In genomic region chr5:111418202-111419120, GRCm38 (mm10) we compare ENCODE assay signal across 7 mouse cellular contexts. TPM values are rescaled to one million over a fixed set of nuclear protein-coding genes. Genes with fewer than 3 reads are reported as not detected.
DNase-seq lines count a peak whose midpoint lies in the region; ATAC-seq lines count a peak whose summit lies in the region.

No protein-coding gene starts in this region.

- no peaks in the 10 kb centered on the region for H3K9me3 ChIP-seq in forebrain, embryonic 13.5 days (replicated peaks)
- H3K9me3 ChIP-seq in intestine, embryonic 14.5 days (ENCODE audit: control insufficient read depth, low read length): no peaks in the 10 kb centered on the region
- H3K9me3 ChIP-seq in midbrain, embryonic 10.5 days (replicated peaks): no peaks in the 10 kb centered on the region

- H3K36me3 ChIP-seq in forebrain, embryonic 13.5 days (ENCODE audit: poor library complexity, severe bottlenecking): peaks cover 48% of the 10 kb centered on the region
- peaks cover 22% of the 10 kb centered on the region for H3K36me3 ChIP-seq in intestine, embryonic 14.5 days (ENCODE audit: control insufficient read depth, insufficient read depth, low read length)
- H3K36me3 ChIP-seq in midbrain, embryonic 10.5 days: peaks cover 51% of the 10 kb centered on the region

- peaks cover 60% of the 10 kb centered on the region for H3K4me1 ChIP-seq in forebrain, embryonic 13.5 days
- H3K4me1 ChIP-seq in intestine, embryonic 14.5 days (replicated peaks; ENCODE audit: control insufficient read depth, insufficient read depth, low read length): peaks cover 50% of the 10 kb centered on the region
- peaks cover 84% of the 10 kb centered on the region for H3K4me1 ChIP-seq in midbrain, embryonic 10.5 days

- peak overlapping the region; percentile 99 for H3K27ac ChIP-seq in forebrain, embryonic 13.5 days
- no peak overlapping the region for H3K27ac ChIP-seq in intestine, embryonic 14.5 days (ENCODE audit: low read depth)
- peak overlapping the region; percentile 96 for H3K27ac ChIP-seq in midbrain, embryonic 10.5 days (replicated peaks)

- peak overlapping the region; percentile 98 for H3K4me3 ChIP-seq in forebrain, embryonic 13.5 days
- H3K4me3 ChIP-seq in intestine, embryonic 14.5 days (ENCODE audit: low read depth, low read length): peak overlapping the region; percentile 74
- peak overlapping the region; percentile 98 for H3K4me3 ChIP-seq in midbrain, embryonic 10.5 days

- peak overlapping the region; percentile 100 for H3K9ac ChIP-seq in forebrain, embryonic 13.5 days
- peak overlapping the region; percentile 84 for H3K9ac ChIP-seq in intestine, embryonic 14.5 days (ENCODE audit: low read length)

- DNase-seq in urinary bladder, adult 2 months (ENCODE audit: low spot score): peak; percentile 37
- DNase-seq in urinary bladder, postnatal 36 days (ENCODE audit: low spot score in 2 of 2): no peak
- peak; percentile 79 for DNase-seq in intestine, embryonic 14.5 days (ENCODE audit: low spot score)
- DNase-seq in midbrain, embryonic 10.5 days (ENCODE audit: low spot score): peak; percentile 71
- no peak for DNase-seq in MN1 (ENCODE audit: low spot score)
- no peak for DNase-seq in left cerebral cortex, adult 8-10 months (ENCODE audit: low spot score in 2 of 2)

- WGBS in forebrain, embryonic 13.5 days: under 1% methylated on average over 61 of the region's 63 CpGs
- 8% methylated on average over 61 of the region's 63 CpGs for WGBS in intestine, embryonic 14.5 days
- under 1% methylated on average over 63 of the region's 63 CpGs for WGBS in midbrain, embryonic 10.5 days

- no peak for ATAC-seq in forebrain, embryonic 13.5 days
- no peak for ATAC-seq in intestine, embryonic 14.5 days (replicated peaks; ENCODE audit: low FRiP score, low TSS enrichment, low read depth)

- no peaks in the 10 kb centered on the region for H3K27me3 ChIP-seq in forebrain, embryonic 13.5 days
- H3K27me3 ChIP-seq in intestine, embryonic 14.5 days (replicated peaks; ENCODE audit: control insufficient read depth, insufficient read depth, low read length): peaks cover 13% of the 10 kb centered on the region
- peaks cover 8% of the 10 kb centered on the region for H3K27me3 ChIP-seq in midbrain, embryonic 10.5 days (ENCODE audit: low read depth, poor library complexity, severe bottlenecking)

- peak overlapping the region; percentile 96 for H3K4me2 ChIP-seq in forebrain, embryonic 13.5 days
- peak overlapping the region; percentile 86 for H3K4me2 ChIP-seq in intestine, embryonic 14.5 days (ENCODE audit: low read length)

RNA-seq across cellular contexts. Expression of gene Mn1, which starts 1.3 kb away (rescaled TPM):
- 4.9 and 8.3 TPM in 2 replicates for polyA plus RNA-seq in urinary bladder, adult 2 months (2012; rRNA removed)
- 81.0 and 89.3 TPM in 2 replicates for polyA plus RNA-seq in forebrain, embryonic 13.5 days (2015; fragmentation: Nextera tagmentation; extraction: Ambion mirVana)
- polyA plus RNA-seq in intestine, embryonic 14.5 days (2014; fragmentation: Nextera tagmentation; extraction: Ambion mirVana): 10.9 and 11.7 TPM in 2 replicates
- 53.0 and 63.2 TPM in 2 replicates for polyA plus RNA-seq in midbrain, embryonic 10.5 days (2016; fragmentation: Nextera tagmentation; extraction: Ambion mirVana)
- total RNA-seq in left cerebral cortex, adult 8-10 months (2022): 10 to 100 TPM; 52.4 to 55.5 (median 53.9) TPM

Comparison
In these comparisons a context has a peak if more than half of its experiments do, and no peak if none do; other contexts are left out.
1. DNase-seq: peak in urinary bladder, adult 2 months (single experiment), intestine, embryonic 14.5 days (single experiment) and midbrain, embryonic 10.5 days (single experiment); none in urinary bladder, postnatal 36 days (0 of 2), MN1 (single experiment) and left cerebral cortex, adult 8-10 months (0 of 2).
2. Peak in every context shown above with its lines, with median percentiles within 50 percentile points of each other: H3K4me3 ChIP-seq.